Mouse (Mus musculus): ENCODE measurements around the gene H2al1e.

GRCm38 (mm10) chrX:11277083-11277482 is 34.7 kb upstream of the H2al1e start:
- TF ChIP-seq POLR2A (IDR thresholded peaks at IDR 0.05; ENCODE audit: insufficient read depth, low read depth, low read length) = no peak
- TF ChIP-seq CTCF (IDR thresholded peaks at IDR 0.05) = no peak
- TF ChIP-seq EP300 (IDR thresholded peaks at IDR 0.05; ENCODE audit: insufficient read depth, low read depth, low read length) = no peak

Measured in heart, adult 2 months (tissue).